Mouse (Mus musculus) gastrocnemius, adult 18-20 months (tissue): ENCODE data around the gene Gpr6. TPM values are rescaled to one million over a fixed set of nuclear protein-coding genes. Genes with fewer than 3 reads are reported as not detected.

Experiments
- total RNA-seq, 2 experiments: library from RNA; stranded (reverse); gene quantifications; 2 replicates each; pipeline ENCODE4 v1.2.3; 2021

Gene Gpr6
- total RNA-seq, 2 experiments from 2014 or later = not detected

Other genes with a start within 250 kb of the Gpr6 start
- gene Cdc40, start 189.0 kb downstream of the Gpr6 start, total RNA-seq = 1 to 10 TPM; 6.5 to 7.4 TPM
- under 1 TPM; 0.11 to 0.24 TPM for gene Wasf1, start 188.8 kb downstream of the Gpr6 start, total RNA-seq
- gene Fig4, start 231.0 kb upstream of the Gpr6 start, total RNA-seq = 1 to 10 TPM; 7.3 to 7.6 TPM
- gene Ak9, start 231.7 kb upstream of the Gpr6 start, total RNA-seq = not detected